Mouse (Mus musculus): Measurements from ENCODE around the gene Smad6.

- TF ChIP-seq GATA1 (IDR thresholded peaks at IDR 0.05; ENCODE audit: low read length), result no peak
- TF ChIP-seq TAL1 (IDR thresholded peaks at IDR 0.05; ENCODE audit: low read length), result no peak
Measured at GRCm38 (mm10) chr9:63972576-63973290, 49.1 kb downstream of the Smad6 start.

Measured in erythroblast, embryonic 14.5 days (primary cell).